Mouse (Mus musculus) mature B cell (primary cell): ENCODE data around the gene Gm48551.

Source experiments
- in situ Hi-C: fragments of 300-500 bp; cut with MboI; formaldehyde crosslinking; loops from 2 replicates; pipeline ENCODE4 v1.14.3; 2019

Gm48551 gene

DNA sequence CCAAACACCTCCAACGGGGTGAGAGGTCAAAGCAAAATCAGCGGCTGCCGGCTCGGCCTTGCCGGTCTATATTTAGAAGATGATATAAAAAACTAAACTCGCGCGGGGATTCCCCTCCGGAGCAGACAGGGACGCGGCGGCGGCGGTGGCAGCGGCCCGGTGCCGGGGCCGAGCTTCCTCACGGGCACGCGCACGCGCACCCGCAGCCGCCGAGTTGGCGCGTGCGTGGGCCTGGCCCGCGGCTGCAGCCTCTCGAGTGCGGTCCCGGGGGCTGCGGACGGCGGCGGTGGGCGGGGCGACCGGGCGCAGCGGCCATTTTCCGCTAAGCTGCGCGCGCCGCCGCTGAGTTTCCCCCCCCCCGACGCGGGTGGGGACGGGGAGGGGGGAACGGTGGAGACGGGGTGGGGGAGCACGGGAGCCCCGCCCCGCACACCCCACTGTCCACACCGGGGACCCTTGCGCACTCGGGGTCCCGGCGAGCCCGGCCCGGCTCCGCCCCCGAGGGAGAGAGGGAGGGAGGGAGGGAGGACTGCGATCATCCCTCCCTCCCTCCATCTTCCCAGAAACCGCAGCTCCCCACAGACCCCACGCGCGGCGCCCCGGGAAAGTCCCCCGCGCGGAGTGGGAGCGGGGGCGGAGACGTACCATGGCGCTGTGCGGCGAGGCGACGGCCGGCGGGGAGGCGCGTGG, 46.0 kb downstream of the Gm48551 start:
- in situ Hi-C loops = no loop called here

GRCm38 (mm10) chr10:81430831-81431525, 46.7 kb downstream of the Gm48551 start:
- in situ Hi-C loops = no loop called here

DNA sequence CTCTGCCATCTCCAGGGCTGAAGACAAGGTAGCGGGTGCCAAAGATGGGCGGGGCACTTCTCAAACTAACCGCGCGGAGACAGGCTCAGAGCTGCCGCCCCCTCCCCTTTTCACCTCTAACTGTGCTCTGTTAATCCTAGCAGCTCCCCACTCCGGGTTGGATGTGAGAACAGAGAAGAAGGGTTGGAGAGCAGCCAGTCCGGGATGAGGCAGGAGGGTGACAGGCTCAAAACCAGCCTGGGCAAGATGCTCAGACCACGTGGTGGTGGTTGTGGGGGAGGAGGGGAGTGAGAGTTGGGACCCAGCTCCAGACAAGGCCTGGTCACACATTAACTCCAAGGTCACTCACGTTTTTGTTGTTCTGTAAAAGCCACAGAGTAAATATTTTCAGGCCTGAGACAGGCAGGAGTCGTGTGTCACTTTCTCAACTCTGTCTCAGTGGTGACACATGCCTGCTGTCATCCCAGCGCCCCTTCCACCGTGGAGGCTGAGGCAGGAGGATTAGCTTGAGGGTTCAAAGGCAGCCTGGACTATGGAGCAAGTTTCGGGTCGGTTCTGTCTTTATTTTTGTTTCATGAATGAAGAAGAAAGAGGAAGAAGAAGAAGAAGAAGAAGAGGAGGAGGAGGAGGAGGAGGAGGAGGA, 47.4 kb downstream of the Gm48551 start:
- in situ Hi-C loops = no loop called here

DNA sequence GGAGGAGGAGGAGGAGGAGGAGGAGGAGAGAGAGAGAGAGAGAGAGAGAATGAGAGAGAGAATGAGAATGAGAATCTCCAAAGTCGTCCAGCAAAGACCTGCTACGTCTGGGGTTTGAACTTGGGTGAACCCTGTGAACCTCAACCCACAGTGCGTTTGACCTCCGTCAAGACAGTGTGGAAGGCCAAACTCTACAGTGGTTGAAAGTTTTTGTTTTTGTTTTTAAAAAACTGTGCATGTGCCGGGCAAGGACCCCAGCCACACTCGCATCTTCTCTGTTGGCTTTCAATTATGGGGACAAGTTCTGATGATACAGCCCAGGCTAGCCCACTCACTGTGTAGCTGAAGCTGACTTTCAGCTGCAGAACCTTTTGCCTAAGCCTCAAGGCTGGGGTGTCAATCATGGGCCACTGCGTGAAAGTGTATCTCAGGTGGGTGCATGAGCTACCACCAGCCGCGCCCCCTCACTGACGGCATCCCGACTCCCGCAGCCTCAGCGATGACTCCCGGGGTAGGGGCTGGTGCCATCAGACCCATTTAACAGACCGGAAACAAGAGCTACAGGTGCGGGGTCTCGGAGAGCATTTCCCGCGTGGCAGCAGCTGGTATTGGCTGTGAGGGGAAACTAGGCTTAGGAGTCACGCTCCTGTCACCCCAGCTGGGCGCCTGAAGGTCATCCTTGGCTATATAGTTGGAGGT, 48.1 kb downstream of the Gm48551 start:
- in situ Hi-C loops = no loop called here

- in situ Hi-C loops = no loop called here
Measured at GRCm38 (mm10) chr10:81432868-81433262, 48.6 kb downstream of the Gm48551 start.

DNA sequence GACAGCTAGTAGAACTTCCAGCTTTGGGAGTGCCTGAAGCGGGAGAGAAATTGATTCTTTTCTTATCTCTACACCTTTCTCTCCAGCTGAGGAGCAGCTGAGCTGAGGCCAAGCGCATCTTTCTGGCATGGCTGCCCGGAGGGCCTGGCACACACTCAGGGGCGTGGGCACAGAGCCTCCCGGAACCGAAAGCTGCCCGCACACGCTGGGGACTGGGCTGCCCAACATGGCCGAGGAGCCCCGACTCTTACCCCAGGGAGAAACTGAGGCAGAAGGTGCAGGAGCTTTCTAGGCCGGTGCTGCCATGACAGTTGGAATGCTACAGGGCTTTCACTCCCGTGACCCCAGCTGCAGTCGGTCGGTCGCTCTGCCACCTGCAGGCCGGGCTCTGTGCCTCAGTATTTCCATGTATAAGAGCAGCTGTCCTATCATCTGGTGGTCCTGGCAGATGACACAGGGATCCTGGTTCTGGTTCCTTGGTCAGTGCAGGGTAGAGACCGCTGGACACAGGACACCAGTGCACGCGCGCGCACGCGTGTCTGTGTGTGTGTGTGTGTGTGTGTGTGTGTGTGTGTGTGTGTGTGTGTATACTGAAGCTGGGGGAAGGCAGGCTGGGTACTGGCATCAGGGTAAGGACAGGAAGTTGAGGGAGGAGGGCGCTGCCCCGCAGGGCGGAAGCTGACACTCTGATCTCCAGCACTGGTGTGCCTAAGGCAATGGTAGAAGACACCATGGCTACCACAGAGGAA, 49.4 kb downstream of the Gm48551 start:
- in situ Hi-C loops = no loop called here

- in situ Hi-C loops = no loop called here
Measured at GRCm38 (mm10) chr10:81434361-81435263, 50.3 kb downstream of the Gm48551 start.

DNA sequence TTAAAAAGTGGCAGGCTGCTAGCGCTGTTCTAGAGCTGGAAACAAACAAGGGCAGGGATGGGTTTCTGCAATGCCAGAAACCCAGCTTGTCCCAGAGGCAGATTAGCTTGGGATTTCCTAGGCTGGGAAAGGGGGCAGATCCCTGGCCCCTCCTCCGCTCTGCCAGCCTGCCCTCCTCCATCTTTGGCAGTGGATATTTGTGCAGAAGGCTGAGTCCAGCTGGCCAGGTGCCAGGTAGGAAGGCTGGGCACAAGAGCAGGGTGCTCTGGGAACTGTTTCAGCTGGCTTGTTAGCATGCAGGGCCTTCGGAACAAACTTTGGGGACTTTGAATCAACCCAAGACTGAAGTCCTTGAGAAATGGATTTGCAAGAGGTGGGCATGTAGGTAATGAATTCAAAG, 51.2 kb downstream of the Gm48551 start:
- in situ Hi-C loops = no loop called here

- in situ Hi-C loops = loop anchor here (5.0 kb wide), 1 partner anchor 34 kb away; no protein-coding TSS in a partner anchor
Measured at GRCm38 (mm10) chr10:81441019-81441418, 56.8 kb downstream of the Gm48551 start.
